Mouse (Mus musculus) right cerebral cortex, postnatal 36 days (tissue): ENCODE data around the gene Plcl1.

Experiments used
- DNase-seq, 2 experiments: peaks; one replicate each; pipeline ENCODE4 v3.0.0; 2022; ENCODE audit warnings: low spot score in 2 of 2, mixed read lengths in 1 of 2

Plcl1 gene

GRCm38 (mm10) chr1:55605956-55606355 lies 200.2 kb downstream of the Plcl1 start:
- DNase-seq = no peak

DNA sequence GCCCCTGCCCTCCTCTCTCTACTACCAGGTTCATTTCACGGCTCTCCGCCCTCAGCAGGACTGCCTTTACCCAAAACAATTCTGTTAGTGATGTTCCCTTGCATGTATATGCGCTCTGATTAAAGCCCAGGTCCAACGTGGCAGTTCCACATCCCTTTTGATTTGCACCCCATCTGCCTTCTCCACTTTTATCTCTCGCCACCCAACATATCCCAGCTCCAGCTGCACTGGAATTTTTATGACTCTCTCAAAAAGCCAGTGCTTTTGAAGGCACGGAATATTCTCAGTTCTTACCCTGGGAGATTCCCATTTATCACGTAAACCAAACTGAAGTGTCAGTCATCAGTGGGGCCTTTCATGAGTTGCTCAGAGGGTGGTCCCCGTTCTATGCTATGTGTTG lies 200.7 kb downstream of the Plcl1 start:
- no peak for DNase-seq

GRCm38 (mm10) chr1:55612759-55613328 lies 207.1 kb downstream of the Plcl1 start:
- no peak for DNase-seq

- DNase-seq = no peak
Observed at GRCm38 (mm10) chr1:55617857-55618256, 212.1 kb downstream of the Plcl1 start.

DNA sequence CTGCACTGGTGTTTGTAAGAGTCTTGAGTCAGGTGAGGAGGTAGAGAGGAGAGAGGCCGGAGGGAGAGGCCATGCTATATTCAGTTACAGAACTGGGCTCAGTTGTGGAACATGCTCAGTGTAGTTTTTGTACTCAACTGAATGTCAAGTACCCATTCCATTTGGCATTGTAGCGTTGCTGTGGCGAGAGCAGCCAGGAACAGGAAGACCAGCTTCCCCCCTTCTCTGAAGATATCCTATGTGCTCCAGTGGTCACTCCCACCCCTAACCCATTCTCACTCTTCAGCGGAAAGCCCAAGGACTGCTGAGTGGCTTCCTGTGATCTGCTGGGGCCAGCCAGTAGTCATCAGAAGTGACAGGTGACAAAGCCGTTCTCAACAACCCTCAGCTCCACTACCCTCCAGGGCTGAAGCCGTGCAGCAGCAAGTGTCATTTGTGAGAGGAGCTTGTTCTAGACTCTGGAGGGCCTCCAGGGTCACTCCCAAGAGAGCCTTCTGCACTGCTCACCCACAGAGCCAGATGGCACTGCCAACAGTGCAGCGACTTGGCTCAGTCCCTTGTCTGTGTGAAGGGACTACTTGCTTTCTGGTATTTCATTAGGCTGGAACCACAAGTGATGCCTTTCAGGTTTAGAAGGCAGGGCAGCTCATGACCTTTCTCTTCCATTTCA lies 213.0 kb downstream of the Plcl1 start:
- peak; percentile 10 to 12 for DNase-seq

- no peak for DNase-seq
Observed at GRCm38 (mm10) chr1:55631496-55631895, 225.8 kb downstream of the Plcl1 start.

- no peak for DNase-seq
Observed at GRCm38 (mm10) chr1:55632024-55632423, 226.3 kb downstream of the Plcl1 start.

DNA sequence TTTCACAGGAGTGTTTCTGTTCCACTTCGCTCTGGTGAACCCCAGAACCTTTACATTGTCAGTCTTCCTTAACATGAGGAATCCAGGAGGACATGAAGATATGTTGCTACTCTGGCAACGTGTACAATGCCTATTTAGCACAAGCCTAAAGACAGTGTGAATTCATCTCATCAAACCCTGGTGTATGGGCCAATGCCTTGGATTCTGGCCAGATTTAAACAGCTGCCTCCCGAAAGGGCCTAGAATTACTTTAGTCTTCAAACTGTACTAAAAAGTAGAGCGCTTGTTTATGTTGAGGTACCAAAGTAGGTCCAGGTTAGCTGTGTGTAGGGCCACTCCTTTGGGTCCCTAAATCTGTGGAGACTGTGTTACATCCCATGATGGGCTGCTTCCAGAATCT lies 227.6 kb downstream of the Plcl1 start:
- no peak for DNase-seq

- no peak for DNase-seq
Observed at GRCm38 (mm10) chr1:55659518-55660210, 253.9 kb downstream of the Plcl1 start.

- no peak for DNase-seq
Observed at GRCm38 (mm10) chr1:55661381-55661780, 255.7 kb downstream of the Plcl1 start.

- no peak for DNase-seq
Observed at GRCm38 (mm10) chr1:55665137-55665827, 259.6 kb downstream of the Plcl1 start.

- DNase-seq = peak; percentile 25
Observed at GRCm38 (mm10) chr1:55665828-55666673, 260.3 kb downstream of the Plcl1 start.

GRCm38 (mm10) chr1:55666798-55667197 lies 261.1 kb downstream of the Plcl1 start:
- DNase-seq = peak in 1 of 2 experiments; percentile 35

DNA sequence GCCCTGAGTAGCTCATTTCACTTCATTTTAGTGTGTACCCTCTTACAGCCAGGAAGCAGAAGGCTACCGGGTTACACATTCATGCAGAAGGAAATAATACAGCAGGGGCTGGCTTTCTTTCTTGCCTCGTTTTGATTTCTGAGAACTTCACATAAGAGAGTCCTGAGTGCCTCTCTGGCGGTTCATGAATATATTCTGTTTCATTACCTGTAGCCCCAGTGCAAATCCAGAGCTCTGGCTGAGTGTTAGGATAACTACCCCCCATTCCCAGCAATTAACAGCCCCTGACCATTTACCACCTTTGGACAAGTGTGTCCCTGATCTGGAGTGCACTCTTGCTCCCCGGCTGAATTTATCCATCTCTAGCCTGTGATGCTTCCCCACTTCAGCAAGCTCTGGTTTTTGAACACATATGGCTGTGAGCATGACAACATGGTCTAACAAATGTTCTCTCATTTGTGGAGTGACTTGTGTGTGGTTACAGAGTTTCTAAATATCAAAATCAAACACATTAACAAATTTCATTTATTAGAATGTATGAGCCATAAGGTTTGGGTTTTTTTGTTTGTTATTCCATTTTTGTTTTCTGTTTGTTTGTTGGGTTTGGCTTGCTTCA lies 263.0 kb downstream of the Plcl1 start:
- no peak for DNase-seq

- DNase-seq = no peak
Observed at GRCm38 (mm10) chr1:55682676-55683075, 277.0 kb downstream of the Plcl1 start.

- no peak for DNase-seq
Observed at GRCm38 (mm10) chr1:55686261-55686660, 280.5 kb downstream of the Plcl1 start.

DNA sequence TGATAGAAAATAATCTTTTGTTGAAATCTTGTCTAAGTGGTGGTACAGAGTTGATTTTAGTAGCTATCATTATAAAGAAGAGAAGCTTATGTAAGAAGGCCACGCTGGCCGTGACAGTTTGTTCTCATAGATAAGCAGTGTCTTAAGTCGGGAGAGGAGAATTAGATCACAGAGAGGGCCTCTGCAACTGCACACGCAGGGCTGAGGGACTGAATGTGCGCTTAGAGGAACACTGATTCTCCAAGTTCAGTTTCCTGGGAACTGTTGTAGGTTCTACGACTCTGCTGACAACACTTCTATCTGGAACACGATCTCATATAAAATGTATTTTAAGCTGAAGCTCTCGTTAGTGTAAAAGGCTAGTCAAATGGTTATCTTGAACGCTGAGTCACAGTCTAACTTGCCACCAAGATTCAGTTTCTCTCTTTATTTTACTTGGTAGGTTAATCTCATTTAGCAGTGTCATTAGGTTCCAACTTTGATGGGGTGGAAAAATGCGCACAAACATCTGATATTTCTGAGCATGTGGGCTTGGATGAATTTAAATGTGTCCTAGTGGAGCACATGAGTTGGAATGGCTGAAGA lies 288.0 kb downstream of the Plcl1 start:
- DNase-seq = no peak

DNA sequence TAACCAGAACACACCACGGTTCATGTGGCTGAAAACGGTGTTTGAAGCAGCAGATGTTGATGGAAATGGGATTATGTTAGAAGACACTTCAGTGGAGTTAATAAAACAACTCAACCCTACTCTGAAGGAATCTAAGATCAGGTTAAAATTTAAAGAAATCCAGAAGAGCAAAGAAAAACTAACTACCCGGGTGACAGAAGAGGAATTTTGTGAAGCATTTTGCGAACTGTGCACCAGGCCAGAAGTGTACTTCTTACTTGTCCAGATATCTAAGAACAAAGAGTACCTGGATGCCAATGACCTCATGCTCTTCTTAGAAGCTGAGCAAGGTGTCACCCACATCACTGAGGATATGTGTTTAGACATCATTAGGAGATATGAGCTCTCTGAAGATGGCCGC lies 290.5 kb downstream of the Plcl1 start:
- no peak for DNase-seq

GRCm38 (mm10) chr1:55699393-55699970 lies 293.8 kb downstream of the Plcl1 start:
- no peak for DNase-seq

- DNase-seq = no peak
Observed at GRCm38 (mm10) chr1:55700016-55700415, 294.3 kb downstream of the Plcl1 start.
